Mouse (Mus musculus): ENCODE data around the gene Lgr4. TPM values are rescaled to one million over a fixed set of nuclear protein-coding genes. Genes with fewer than 3 reads are reported as not detected.

Gene Lgr4
- polyA plus RNA-seq, 1 experiment: 3.8 TPM

DNA sequence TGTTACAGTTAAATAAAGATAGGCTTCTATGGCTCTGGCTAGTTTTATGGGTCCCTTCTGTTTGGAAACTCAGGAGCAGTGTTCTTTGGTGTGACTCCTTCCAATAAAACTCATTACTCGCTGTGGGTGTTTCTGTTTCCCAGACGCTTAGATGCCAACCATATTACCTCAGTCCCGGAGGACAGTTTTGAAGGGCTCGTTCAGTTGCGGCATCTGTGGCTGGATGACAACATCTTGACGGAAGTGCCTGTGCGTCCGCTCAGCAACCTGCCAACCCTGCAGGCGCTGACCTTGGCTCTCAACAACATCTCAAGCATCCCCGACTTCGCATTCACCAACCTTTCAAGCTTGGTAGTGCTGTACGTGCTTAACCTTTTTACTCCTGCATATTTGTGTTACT lies 79.0 kb downstream of the Lgr4 start:
- no peak for TF ChIP-seq REST (IDR thresholded peaks at IDR 0.05; ENCODE audit: insufficient read depth, insufficient read length)
- no peak for TF ChIP-seq TCF12 (IDR thresholded peaks at IDR 0.05; ENCODE audit: insufficient read depth, poor library complexity, severe bottlenecking)
- no peak for TF ChIP-seq CEBPB (IDR thresholded peaks at IDR 0.05; ENCODE audit: insufficient read depth, poor library complexity, severe bottlenecking)
- TF ChIP-seq MYOD1 (IDR thresholded peaks at IDR 0.05; ENCODE audit: control insufficient read depth in 1 of 3, insufficient read length in 2 of 3, low read depth in 2 of 3): no peak
- no peak for TF ChIP-seq TCF3 (IDR thresholded peaks at IDR 0.05; ENCODE audit: insufficient read length, low read depth)
- TF ChIP-seq POLR2A (IDR thresholded peaks at IDR 0.05; ENCODE audit: insufficient read length, low read depth): no peak

DNA sequence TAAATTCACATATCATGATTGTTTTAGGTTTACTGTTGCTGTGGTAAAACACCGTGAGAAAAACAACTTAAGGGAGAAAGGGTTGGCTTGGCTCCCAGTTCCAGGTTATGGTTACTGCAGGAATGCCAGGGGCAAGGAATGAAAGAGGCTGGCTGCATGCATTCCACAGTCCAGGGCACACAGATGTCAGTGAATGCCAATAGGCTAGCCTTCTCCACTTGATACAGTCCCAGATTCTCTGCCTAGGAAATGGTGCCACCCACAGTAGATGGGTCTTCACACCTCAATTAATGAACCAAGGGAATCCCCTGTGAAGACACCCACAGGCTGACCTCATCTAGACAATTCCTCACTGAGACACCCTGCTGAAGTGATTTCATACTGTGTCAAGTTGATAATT lies 87.2 kb downstream of the Lgr4 start:
- TF ChIP-seq TCF3 (IDR thresholded peaks at IDR 0.05; ENCODE audit: insufficient read length, low read depth): no peak
- TF ChIP-seq MAX (IDR thresholded peaks at IDR 0.05; ENCODE audit: low read depth): no peak
- TF ChIP-seq TCF12 (IDR thresholded peaks at IDR 0.05; ENCODE audit: insufficient read depth, poor library complexity, severe bottlenecking): no peak
- TF ChIP-seq POLR2A (IDR thresholded peaks at IDR 0.05; ENCODE audit: insufficient read length, low read depth): no peak
- no peak for TF ChIP-seq POLR2AphosphoS2 (IDR thresholded peaks at IDR 0.05; ENCODE audit: insufficient read length, low read depth)
- TF ChIP-seq MYOG (IDR thresholded peaks at IDR 0.05; ENCODE audit: control insufficient read depth in 1 of 3, insufficient read depth in 1 of 3, insufficient read length in 2 of 3, low read depth in 2 of 3): no peak
- no peak for TF ChIP-seq USF1 (IDR thresholded peaks at IDR 0.05; ENCODE audit: low read depth)
- peaks cover 36% of the 10 kb centered on the region for H3K36me3 ChIP-seq (ENCODE audit: control insufficient read depth, insufficient read depth)

More for the DNA sequence above, 79.0 kb downstream of the Lgr4 start:
- H3K79me2 ChIP-seq (ENCODE audit: control insufficient read depth, insufficient read depth): no peaks in the 10 kb centered on the region
- no peak overlapping the region for H3ac ChIP-seq (ENCODE audit: control insufficient read depth, insufficient read length)
- no peak overlapping the region for H3K4me3 ChIP-seq
- no peak overlapping the region for H3K4me2 ChIP-seq (ENCODE audit: low read depth)
- peaks cover 17% of the 10 kb centered on the region for H3K36me3 ChIP-seq (ENCODE audit: control insufficient read depth, insufficient read depth)
- H3K27me3 ChIP-seq (ENCODE audit: control insufficient read depth, insufficient read depth, insufficient read length): no peaks in the 10 kb centered on the region

DNA sequence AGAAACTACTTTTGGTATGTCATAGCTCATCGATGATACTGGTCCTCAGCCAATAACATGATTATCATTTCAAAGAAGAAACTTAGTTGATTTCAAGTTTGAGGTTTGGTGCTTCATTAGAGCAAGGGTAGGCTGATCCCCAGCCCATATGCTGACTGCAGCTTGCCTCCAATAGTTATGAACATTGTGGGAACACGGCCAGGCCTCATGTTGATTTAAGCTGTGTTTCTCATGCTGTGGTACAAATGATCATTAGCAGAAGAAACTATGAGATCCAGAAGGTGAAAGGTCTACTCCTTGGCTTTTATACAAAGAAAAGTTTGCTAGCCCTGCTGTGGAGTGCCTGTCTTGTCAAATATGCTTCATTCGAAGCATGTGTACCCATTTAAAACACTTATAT lies 87.7 kb downstream of the Lgr4 start:
- H3K36me3 ChIP-seq (ENCODE audit: control insufficient read depth, insufficient read depth): peaks cover 32% of the 10 kb centered on the region
- no peak overlapping the region for H3K4me2 ChIP-seq (ENCODE audit: low read depth)

More for the DNA sequence above, 87.2 kb downstream of the Lgr4 start:
- H3K4me2 ChIP-seq (ENCODE audit: low read depth): no peak overlapping the region
- H3K4me3 ChIP-seq: no peak overlapping the region
- no peaks in the 10 kb centered on the region for H3K27me3 ChIP-seq (ENCODE audit: control insufficient read depth, insufficient read depth, insufficient read length)
- H3K79me2 ChIP-seq (ENCODE audit: control insufficient read depth, insufficient read depth): no peaks in the 10 kb centered on the region
- H3ac ChIP-seq (ENCODE audit: control insufficient read depth, insufficient read length): no peak overlapping the region

DNA sequence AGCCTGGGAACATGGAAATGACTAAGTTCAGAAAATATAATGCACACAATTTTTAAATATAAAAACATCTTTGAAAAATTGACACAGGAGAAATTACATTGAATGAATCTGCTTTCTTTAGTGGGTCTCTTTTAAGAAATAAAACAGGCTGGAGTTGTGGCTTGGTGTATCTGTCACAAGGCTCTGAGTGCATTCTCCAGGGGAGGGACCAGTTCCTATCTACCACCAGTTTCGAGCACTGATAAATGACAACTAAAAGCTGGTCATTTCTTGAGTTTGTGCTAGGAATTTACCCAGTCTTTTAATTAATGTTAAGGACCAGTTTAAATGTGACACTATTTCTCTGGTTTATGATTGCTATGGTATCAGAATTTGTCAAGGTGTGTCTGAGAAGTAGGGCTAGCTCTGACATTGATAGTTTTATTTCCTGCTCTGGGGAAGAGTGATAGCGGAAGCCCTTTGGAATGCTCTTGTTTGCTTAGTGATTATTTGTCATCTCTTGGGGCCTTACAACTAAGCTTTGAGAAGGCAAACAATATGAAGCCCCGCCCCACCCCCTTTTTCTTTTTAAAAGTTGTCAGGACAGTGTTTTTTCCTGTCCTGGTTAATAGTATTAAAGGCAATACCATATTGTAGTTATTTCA lies 88.3 kb downstream of the Lgr4 start:
- Histone ChIP-seq H3K27me3 (ENCODE audit: control insufficient read depth, insufficient read depth, insufficient read length) (no peaks in the 10 kb centered on the region), H3K36me3 (ENCODE audit: control insufficient read depth, insufficient read depth) (peaks cover 27% of the 10 kb centered on the region), H3ac (ENCODE audit: control insufficient read depth, insufficient read length) (no peak overlapping the region), H3K4me3 (no peak overlapping the region), H3K79me2 (ENCODE audit: control insufficient read depth, insufficient read depth) (no peaks in the 10 kb centered on the region), H3K4me2 (ENCODE audit: low read depth) (no peak overlapping the region)
- TF ChIP-seq MAX (IDR thresholded peaks at IDR 0.05; ENCODE audit: low read depth) (no peak), POLR2AphosphoS2 (IDR thresholded peaks at IDR 0.05; ENCODE audit: insufficient read length, low read depth) (no peak), REST (IDR thresholded peaks at IDR 0.05; ENCODE audit: insufficient read depth, insufficient read length) (no peak), TCF12 (IDR thresholded peaks at IDR 0.05; ENCODE audit: insufficient read depth, poor library complexity, severe bottlenecking) (no peak), SRF (IDR thresholded peaks at IDR 0.05; ENCODE audit: control insufficient read depth, insufficient read length, low read depth) (no peak), MYOD1 (IDR thresholded peaks at IDR 0.05; ENCODE audit: control insufficient read depth in 1 of 3, insufficient read length in 2 of 3, low read depth in 2 of 3) (no peak), POLR2A (IDR thresholded peaks at IDR 0.05; ENCODE audit: insufficient read length, low read depth) (no peak), CEBPB (IDR thresholded peaks at IDR 0.05; ENCODE audit: insufficient read depth, poor library complexity, severe bottlenecking) (no peak), TCF3 (IDR thresholded peaks at IDR 0.05; ENCODE audit: insufficient read length, low read depth) (no peak), USF1 (IDR thresholded peaks at IDR 0.05; ENCODE audit: low read depth) (no peak), E2F4 (IDR thresholded peaks at IDR 0.05; ENCODE audit: insufficient read depth) (no peak), MYOG (IDR thresholded peaks at IDR 0.05; ENCODE audit: control insufficient read depth in 1 of 3, insufficient read depth in 1 of 3, insufficient read length in 2 of 3, low read depth in 2 of 3) (no peak)

More for the DNA sequence above, 87.7 kb downstream of the Lgr4 start:
- Histone ChIP-seq H3K79me2 (ENCODE audit: control insufficient read depth, insufficient read depth) (no peaks in the 10 kb centered on the region), H3ac (ENCODE audit: control insufficient read depth, insufficient read length) (no peak overlapping the region), H3K4me3 (no peak overlapping the region), H3K27me3 (ENCODE audit: control insufficient read depth, insufficient read depth, insufficient read length) (no peaks in the 10 kb centered on the region)
- no peak for TF ChIP-seq E2F4 (IDR thresholded peaks at IDR 0.05; ENCODE audit: insufficient read depth)
- TF ChIP-seq MYOG (IDR thresholded peaks at IDR 0.05; ENCODE audit: control insufficient read depth in 1 of 3, insufficient read depth in 1 of 3, insufficient read length in 2 of 3, low read depth in 2 of 3): no peak
- TF ChIP-seq POLR2A (IDR thresholded peaks at IDR 0.05; ENCODE audit: insufficient read length, low read depth): no peak
- no peak for TF ChIP-seq SRF (IDR thresholded peaks at IDR 0.05; ENCODE audit: control insufficient read depth, insufficient read length, low read depth)
- no peak for TF ChIP-seq POLR2AphosphoS2 (IDR thresholded peaks at IDR 0.05; ENCODE audit: insufficient read length, low read depth)
- TF ChIP-seq TCF3 (IDR thresholded peaks at IDR 0.05; ENCODE audit: insufficient read length, low read depth): no peak
- TF ChIP-seq TCF12 (IDR thresholded peaks at IDR 0.05; ENCODE audit: insufficient read depth, poor library complexity, severe bottlenecking): no peak
- TF ChIP-seq MYOD1 (IDR thresholded peaks at IDR 0.05; ENCODE audit: control insufficient read depth in 1 of 3, insufficient read length in 2 of 3, low read depth in 2 of 3): no peak
- TF ChIP-seq REST (IDR thresholded peaks at IDR 0.05; ENCODE audit: insufficient read depth, insufficient read length): no peak
- TF ChIP-seq CEBPB (IDR thresholded peaks at IDR 0.05; ENCODE audit: insufficient read depth, poor library complexity, severe bottlenecking): no peak
- no peak for TF ChIP-seq USF1 (IDR thresholded peaks at IDR 0.05; ENCODE audit: low read depth)
- no peak for TF ChIP-seq MAX (IDR thresholded peaks at IDR 0.05; ENCODE audit: low read depth)
